Mouse (Mus musculus) liver, embryonic 16.5 days (tissue): ENCODE data around the gene Gm19935. TPM values are rescaled to one million over a fixed set of nuclear protein-coding genes. Genes with fewer than 3 reads are reported as not detected.

Experiments used
- ATAC-seq: fragments of 200-750 bp; cut with Nextera tagmentation; 2 replicates; pipeline ENCODE4 v1.8.0; 2017; ENCODE audit warnings: low read depth, mild to moderate bottlenecking, moderate number of reproducible peaks, moderate library complexity
- H3K27ac ChIP-seq: fragments of 300-500 bp; sonication (generic); 2 replicates; pipeline ENCODE4 v1.5.1; 2014; ENCODE audit warnings: mild to moderate bottlenecking, low read length
- H3K27me3 ChIP-seq: fragments of 300-500 bp; sonication (generic); 2 replicates; pipeline ENCODE4 v1.6.1; 2014; ENCODE audit warnings: low read depth, low read length, mixed read lengths; ENCODE audit not compliant: control insufficient read depth, insufficient read depth
- H3K36me3 ChIP-seq: fragments of 300-500 bp; sonication (generic); 2 replicates; pipeline ENCODE4 v1.6.1; 2014; ENCODE audit warnings: mild to moderate bottlenecking; ENCODE audit not compliant: control insufficient read depth, insufficient read depth
- H3K4me1 ChIP-seq: fragments of 300-500 bp; sonication (generic); 2 replicates; pipeline ENCODE4 v1.6.1; 2014; ENCODE audit warnings: low read depth, low read length, mixed read lengths; ENCODE audit not compliant: control insufficient read depth
- H3K4me2 ChIP-seq: fragments of 300-500 bp; sonication (generic); 2 replicates; pipeline ENCODE4 v1.6.1; 2014; ENCODE audit warnings: low read depth, low read length, mixed read lengths
- H3K4me3 ChIP-seq: fragments of 300-500 bp; sonication (generic); 2 replicates; pipeline ENCODE4 v1.5.1; 2014; ENCODE audit warnings: low read depth, mild to moderate bottlenecking, low read length
- H3K9ac ChIP-seq: fragments of 300-500 bp; sonication (generic); 2 replicates; pipeline ENCODE4 v1.6.1; 2014; ENCODE audit warnings: low read depth, low read length
- H3K9me3 ChIP-seq: fragments of 300-500 bp; sonication (generic); replicated peaks from 2 replicates; pipeline ENCODE4 v1.6.1; 2016; ENCODE audit warnings: low read length; ENCODE audit not compliant: control insufficient read depth
- WGBS: fragments of 180-500 bp; shearing (Covaris S2); extraction: QIAGEN DNeasy Blood & Tissue Kit; methylation state at CpG from one replicate; pipeline ENCODE4 v1.1.7; 2014; ENCODE audit not compliant: insufficient replicate concordance; 5-methylcytosine and 5-hydroxymethylcytosine counted together
- polyA plus RNA-seq: library from polyadenylated mRNA; unstranded; fragments of >200 nt; fragmentation: Nextera tagmentation; extraction: Ambion mirVana; gene quantifications from 2 replicates; pipeline ENCODE4 v1.2.1, GENCODE M21; 2015

Gm19935 gene
- polyA plus RNA-seq = not detected in 2 replicates

- ATAC-seq = no peak
- Histone ChIP-seq H3K4me3 (no peak within 1 kb of the TSS), H3K4me2 (no peak within 1 kb of the TSS), H3K9ac (no peak within 1 kb of the TSS), H3K9me3 (no peaks in the 10 kb centered on the region), H3K36me3 (no peaks in the 10 kb centered on the region), H3K27ac (no peak within 1 kb of the TSS), H3K4me1 (no peaks in the 10 kb centered on the region), H3K27me3 (no peaks in the 10 kb centered on the region)
- WGBS = 56% methylated on average over 2 of the region's 2 CpGs
Measured at GRCm38 (mm10) chr8:90817293-90817692, at the start of gene Gm19935. Gene Gm19935 (minus strand): TSS chr8:90817393.

GRCm38 (mm10) chr8:90862038-90862437 lies 44.8 kb upstream of the Gm19935 start:
- no peak overlapping the region for H3K4me3 ChIP-seq

GRCm38 (mm10) chr8:90861266-90861944 lies 44.2 kb upstream of the Gm19935 start:
- H3K36me3 ChIP-seq = no peaks in the 10 kb centered on the region
- H3K9me3 ChIP-seq = no peaks in the 10 kb centered on the region
- H3K4me2 ChIP-seq = no peak overlapping the region
- H3K27ac ChIP-seq = no peak overlapping the region
- no peak overlapping the region for H3K9ac ChIP-seq
- no peaks in the 10 kb centered on the region for H3K27me3 ChIP-seq
- ATAC-seq = no peak
- H3K4me1 ChIP-seq = no peaks in the 10 kb centered on the region
- H3K4me3 ChIP-seq = no peak overlapping the region
- 17% methylated on average over 9 of the region's 9 CpGs for WGBS

More at GRCm38 (mm10) chr8:90862038-90862437, 44.8 kb upstream of the Gm19935 start:
- Histone ChIP-seq H3K27me3 (no peaks in the 10 kb centered on the region), H3K27ac (no peak overlapping the region), H3K4me2 (no peak overlapping the region), H3K9me3 (no peaks in the 10 kb centered on the region), H3K4me1 (no peaks in the 10 kb centered on the region), H3K36me3 (no peaks in the 10 kb centered on the region), H3K9ac (no peak overlapping the region)
- no peak for ATAC-seq
- 24% methylated on average over 9 of the region's 9 CpGs for WGBS

GRCm38 (mm10) chr8:90858071-90858470 lies 40.9 kb upstream of the Gm19935 start:
- H3K4me2 ChIP-seq = no peak overlapping the region
- peaks cover 2% of the 10 kb centered on the region; the same call in 1 of the 2 replicates for H3K4me1 ChIP-seq
- WGBS = 82% methylated on average over 2 of the region's 2 CpGs
- no peak overlapping the region for H3K4me3 ChIP-seq
- H3K9me3 ChIP-seq = no peaks in the 10 kb centered on the region
- no peaks in the 10 kb centered on the region for H3K36me3 ChIP-seq
- H3K9ac ChIP-seq = no peak overlapping the region
- no peak overlapping the region for H3K27ac ChIP-seq
- H3K27me3 ChIP-seq = no peaks in the 10 kb centered on the region
- ATAC-seq = no peak

GRCm38 (mm10) chr8:90856952-90857351 lies 39.8 kb upstream of the Gm19935 start:
- 0 out of 2 replicates have a peak, but pooled peaks have one; percentile 13 for ATAC-seq
- no peaks in the 10 kb centered on the region for H3K27me3 ChIP-seq
- 29% methylated on average over 1 of the region's 1 CpGs for WGBS
- H3K27ac ChIP-seq = no peak overlapping the region
- H3K9ac ChIP-seq = no peak overlapping the region
- peaks cover 2% of the 10 kb centered on the region; the same call in 1 of the 2 replicates for H3K4me1 ChIP-seq
- no peak overlapping the region for H3K4me3 ChIP-seq
- no peaks in the 10 kb centered on the region for H3K9me3 ChIP-seq
- no peak overlapping the region for H3K4me2 ChIP-seq
- no peaks in the 10 kb centered on the region for H3K36me3 ChIP-seq

- Histone ChIP-seq H3K27ac (no peak overlapping the region), H3K27me3 (no peaks in the 10 kb centered on the region), H3K9ac (no peak overlapping the region), H3K4me2 (no peak overlapping the region), H3K36me3 (no peaks in the 10 kb centered on the region), H3K9me3 (no peaks in the 10 kb centered on the region), H3K4me3 (no peak overlapping the region), H3K4me1 (peaks cover 2% of the 10 kb centered on the region; the same call in 1 of the 2 replicates)
- WGBS = 62% methylated on average over 3 of the region's 3 CpGs
- no peak for ATAC-seq
Measured at GRCm38 (mm10) chr8:90856171-90856570, 39.0 kb upstream of the Gm19935 start.

- no peaks in the 10 kb centered on the region for H3K9me3 ChIP-seq
- no peak overlapping the region for H3K9ac ChIP-seq
- no peak overlapping the region for H3K4me3 ChIP-seq
- 24% methylated on average over 10 of the region's 10 CpGs for WGBS
- H3K27me3 ChIP-seq = no peaks in the 10 kb centered on the region
- 0 out of 2 replicates have a peak overlapping the region, but pooled peaks have one; percentile 9 for H3K4me2 ChIP-seq
- no peak overlapping the region for H3K27ac ChIP-seq
- no peak for ATAC-seq
- H3K4me1 ChIP-seq = peaks cover 2% of the 10 kb centered on the region; the same call in 1 of the 2 replicates
- no peaks in the 10 kb centered on the region for H3K36me3 ChIP-seq
Measured at GRCm38 (mm10) chr8:90854671-90855161, 37.5 kb upstream of the Gm19935 start.

- WGBS = 61% methylated on average over 9 of the region's 9 CpGs
- Histone ChIP-seq H3K9me3 (no peaks in the 10 kb centered on the region), H3K4me1 (peaks cover 2% of the 10 kb centered on the region; the same call in 1 of the 2 replicates), H3K4me2 (no peak overlapping the region), H3K36me3 (no peaks in the 10 kb centered on the region), H3K9ac (no peak overlapping the region), H3K4me3 (no peak overlapping the region), H3K27ac (no peak overlapping the region), H3K27me3 (no peaks in the 10 kb centered on the region)
- ATAC-seq = no peak
Measured at GRCm38 (mm10) chr8:90853971-90854670, 36.9 kb upstream of the Gm19935 start.

GRCm38 (mm10) chr8:90851544-90851943 lies 34.4 kb upstream of the Gm19935 start:
- no peaks in the 10 kb centered on the region for H3K36me3 ChIP-seq
- H3K9ac ChIP-seq = no peak overlapping the region
- H3K27me3 ChIP-seq = no peaks in the 10 kb centered on the region
- no peak overlapping the region for H3K4me2 ChIP-seq
- H3K27ac ChIP-seq = no peak overlapping the region
- H3K4me3 ChIP-seq = no peak overlapping the region
- 67% methylated on average over 8 of the region's 8 CpGs for WGBS
- H3K4me1 ChIP-seq = peaks cover 2% of the 10 kb centered on the region; the same call in 1 of the 2 replicates
- no peak for ATAC-seq
- H3K9me3 ChIP-seq = no peaks in the 10 kb centered on the region
